Mouse (Mus musculus) layer of hippocampus, postnatal 14 days (tissue): ENCODE measurements around the gene Hfe2. TPM values are rescaled to one million over a fixed set of nuclear protein-coding genes. Genes with fewer than 3 reads are reported as not detected.

Experiments
- DNase-seq, 2 experiments: peaks; one replicate each; pipeline ENCODE4 v3.0.0; 2021 to 2022; ENCODE audit warnings: low spot score in 2 of 2, mixed read lengths in 1 of 2
- total RNA-seq, 2 experiments: library from RNA; stranded (reverse); gene quantifications; 2 replicates each; pipeline ENCODE4 v1.2.3; 2021

Gene Hfe2
- total RNA-seq, 2 experiments from 2014 or later, result 0.16 TPM; not detected in 1

DNA sequence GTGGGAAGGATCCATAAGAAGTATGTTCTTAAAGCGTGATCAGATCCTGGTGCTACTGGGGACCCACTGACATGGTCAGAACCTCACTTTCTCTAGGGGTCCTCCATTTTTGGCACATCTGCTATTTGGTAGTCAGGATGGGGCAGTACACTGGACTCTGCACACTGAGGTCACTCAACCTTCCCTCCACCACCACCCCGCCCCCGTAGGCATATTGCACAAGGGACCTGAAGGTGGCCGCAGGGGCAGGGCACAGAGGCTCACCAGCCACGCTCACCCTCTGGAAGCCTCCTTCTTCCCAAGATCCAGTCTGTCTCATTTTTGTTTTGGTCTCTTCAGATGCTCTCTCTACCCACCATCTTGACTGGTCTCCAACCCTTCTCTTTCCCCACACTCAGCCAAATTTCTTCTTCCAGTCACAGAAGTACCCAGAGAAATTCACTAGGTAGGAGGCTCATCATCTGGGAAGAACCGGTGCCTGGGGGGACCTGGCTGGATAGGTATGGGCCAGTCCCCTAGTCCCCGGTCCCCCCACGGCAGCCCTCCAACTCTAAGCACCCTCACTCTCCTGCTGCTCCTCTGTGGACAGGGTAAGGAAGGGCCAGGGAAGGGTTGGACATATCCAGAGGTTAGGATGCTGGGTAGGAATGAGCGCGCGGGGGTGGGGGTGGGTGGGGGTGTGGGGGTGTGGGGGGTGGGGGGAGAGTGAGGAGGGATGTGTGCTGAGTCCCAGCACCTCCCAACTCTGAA, 1.2 kb downstream of the Hfe2 start:
- DNase-seq, result no peak

DNA sequence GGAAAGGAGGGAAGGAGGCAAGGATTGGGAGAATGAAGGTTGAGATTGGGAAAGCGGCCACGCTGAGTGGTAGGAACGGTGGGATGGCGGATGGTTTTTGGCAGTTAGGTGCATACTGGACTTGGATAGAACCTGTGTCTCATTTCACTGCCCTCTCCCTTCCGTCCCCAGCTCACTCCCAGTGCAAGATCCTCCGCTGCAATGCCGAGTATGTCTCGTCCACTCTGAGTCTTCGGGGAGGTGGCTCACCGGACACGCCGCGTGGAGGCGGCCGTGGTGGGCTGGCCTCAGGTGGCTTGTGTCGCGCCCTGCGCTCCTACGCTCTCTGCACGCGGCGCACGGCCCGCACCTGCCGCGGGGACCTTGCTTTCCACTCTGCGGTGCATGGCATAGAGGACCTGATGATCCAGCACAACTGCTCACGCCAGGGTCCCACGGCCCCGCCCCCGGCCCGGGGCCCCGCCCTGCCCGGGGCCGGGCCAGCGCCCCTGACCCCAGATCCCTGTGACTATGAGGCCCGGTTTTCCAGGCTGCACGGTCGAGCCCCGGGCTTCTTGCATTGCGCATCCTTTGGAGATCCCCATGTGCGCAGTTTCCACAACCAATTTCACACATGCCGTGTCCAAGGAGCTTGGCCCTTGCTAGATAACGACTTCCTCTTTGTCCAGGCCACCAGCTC, 2.0 kb downstream of the Hfe2 start:
- DNase-seq, result no peak

DNA sequence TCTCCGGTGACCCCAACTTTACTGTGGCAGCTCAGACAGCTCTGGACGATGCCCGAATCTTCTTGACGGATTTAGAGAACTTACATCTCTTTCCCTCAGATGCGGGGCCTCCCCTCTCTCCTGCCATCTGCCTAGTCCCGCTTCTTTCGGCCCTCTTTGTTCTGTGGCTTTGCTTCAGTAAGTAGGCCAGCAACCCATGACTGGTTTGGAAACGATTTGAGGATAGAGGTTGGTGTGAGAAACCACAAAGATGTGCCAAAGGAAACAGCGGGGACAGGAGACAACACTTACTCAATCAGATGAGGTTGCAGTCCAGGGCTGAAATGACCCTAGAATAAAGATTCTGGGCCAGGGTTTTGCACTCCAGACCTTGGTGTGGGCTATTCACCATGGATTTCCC, 3.5 kb downstream of the Hfe2 start:
- no peak for DNase-seq

DNA sequence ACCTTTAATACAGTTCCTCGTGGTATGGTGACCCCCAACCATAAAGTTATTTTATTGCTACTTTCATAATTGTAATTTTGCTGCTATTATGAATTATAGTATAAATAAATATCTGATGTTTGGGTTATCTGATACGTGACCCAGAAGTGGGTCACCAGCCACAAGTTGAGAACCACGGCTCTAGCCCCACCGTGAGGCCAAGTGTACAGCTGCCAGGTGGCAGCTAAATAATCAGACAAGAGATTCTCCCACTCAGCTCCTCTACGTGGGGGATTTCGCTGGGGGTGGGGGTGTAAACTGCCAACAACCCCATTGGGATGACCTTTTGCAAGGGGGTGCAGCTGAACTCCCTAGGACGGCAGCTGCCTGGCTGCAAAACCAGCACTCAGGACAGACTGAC, 7.1 kb downstream of the Hfe2 start:
- DNase-seq, result no peak

DNA sequence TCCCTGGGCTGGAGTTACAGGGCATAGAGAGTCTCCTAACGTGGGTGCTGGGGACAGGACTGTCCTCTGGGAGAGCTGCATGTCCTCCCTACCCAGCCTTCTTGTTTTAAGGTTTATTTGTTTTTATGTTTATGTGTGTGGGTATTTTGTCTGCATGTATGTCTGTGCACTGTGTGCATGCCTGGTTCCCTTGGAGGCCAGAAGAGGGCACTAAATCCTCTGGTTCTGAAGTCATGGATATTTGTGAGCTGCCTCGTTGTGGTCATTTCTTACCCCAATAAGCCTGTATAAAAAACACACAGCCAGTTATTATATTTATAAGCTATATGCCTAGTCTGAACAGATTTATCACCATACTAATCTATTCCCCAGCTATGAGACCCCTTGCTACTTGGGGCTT, 9.3 kb downstream of the Hfe2 start:
- no peak for DNase-seq

DNA sequence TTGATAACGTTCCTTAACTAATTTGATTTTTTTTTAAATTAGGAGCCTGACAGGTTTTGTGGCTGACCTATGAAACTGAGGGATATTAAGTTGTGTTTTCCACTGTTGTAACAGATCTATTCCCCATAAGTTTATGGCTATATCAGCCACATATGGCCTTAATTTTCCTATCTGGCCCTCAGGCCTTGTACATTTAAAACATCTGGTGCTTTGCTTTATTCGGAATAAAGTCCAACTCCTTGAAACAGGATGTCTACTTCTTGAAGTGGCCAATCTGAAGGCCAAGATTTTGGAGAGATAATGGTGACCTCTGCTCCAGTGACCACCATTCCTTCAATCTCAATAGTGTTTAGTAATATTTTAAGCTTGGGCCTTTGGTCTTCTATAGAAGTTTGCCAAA, 14.3 kb downstream of the Hfe2 start:
- DNase-seq, result no peak

DNA sequence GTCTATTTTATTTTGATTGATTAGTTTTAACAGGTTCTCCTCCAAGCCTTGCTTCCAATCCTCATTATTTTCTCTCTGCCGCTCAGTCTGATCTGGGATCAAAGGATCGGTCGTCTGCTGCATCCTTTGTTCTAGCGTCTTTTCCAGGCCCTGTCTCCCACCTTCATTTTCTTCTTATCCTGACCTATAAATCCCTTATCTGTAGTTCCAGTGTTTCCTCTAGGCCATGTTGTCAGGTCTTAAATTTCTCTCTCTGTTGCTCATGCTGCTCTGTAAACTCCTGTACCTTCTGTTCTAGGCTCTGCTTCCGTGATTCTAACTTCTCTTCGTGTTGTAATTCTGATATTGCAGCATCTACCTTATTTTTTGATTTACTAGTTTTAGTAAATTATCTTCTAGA, 15.8 kb downstream of the Hfe2 start:
- no peak for DNase-seq

DNA sequence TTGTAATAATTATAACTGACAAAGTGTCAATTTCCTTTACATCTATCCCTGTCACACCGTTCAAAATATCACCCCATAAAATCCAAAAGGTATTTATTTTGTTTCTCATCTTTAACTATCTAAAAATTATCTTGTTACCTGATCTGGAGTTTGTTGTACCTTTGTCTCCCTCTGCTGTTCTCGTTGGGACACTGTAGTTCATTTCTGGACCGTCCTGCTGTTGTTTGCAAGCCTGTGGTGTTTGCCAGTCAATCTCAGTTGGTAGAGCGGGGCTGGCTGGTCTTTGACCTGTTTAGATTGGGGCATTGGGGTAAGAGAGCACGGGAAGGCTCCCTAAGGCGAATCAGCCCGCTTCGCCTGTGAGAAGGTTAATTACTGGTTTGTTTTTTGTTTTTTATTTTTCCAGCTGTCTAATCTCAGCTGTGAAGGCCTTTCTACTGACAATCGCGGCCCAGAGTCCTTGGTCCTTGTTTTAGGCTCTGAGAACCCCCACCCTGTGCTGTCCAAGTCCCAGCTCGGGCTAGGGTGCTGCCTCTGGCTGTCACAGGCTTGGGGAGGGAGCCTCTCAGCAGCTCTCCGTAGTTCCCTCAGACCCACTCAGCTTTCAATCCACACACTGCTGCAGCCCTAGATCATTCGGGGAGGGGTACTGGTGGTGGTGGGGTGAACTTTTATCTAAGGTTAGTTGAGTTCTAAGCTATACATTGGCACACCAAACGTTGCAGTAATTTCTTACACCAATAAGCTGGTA, 16.5 kb downstream of the Hfe2 start:
- DNase-seq, result peak in 1 of 2 experiments; percentile 36

DNA sequence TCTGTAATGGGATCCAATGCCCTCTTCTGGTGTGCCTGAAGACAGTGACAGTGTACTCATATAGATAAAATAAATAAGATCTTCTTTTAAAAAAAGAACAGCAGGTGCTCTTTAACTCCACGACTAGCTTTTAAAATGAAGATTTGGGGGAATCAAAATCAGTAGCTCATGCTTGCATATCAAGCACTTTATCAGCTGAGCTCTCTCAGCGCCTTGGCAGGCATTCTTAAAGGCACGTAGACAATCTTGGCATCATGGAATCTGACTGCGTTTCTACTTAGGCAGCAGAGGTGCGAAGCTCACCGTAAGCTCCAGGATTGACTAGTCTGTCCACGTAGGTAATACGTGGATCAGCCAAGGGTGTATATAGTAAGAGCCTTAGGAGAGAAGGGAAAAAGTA, 17.6 kb downstream of the Hfe2 start:
- DNase-seq, result peak in 1 of 2 experiments; percentile 22

DNA sequence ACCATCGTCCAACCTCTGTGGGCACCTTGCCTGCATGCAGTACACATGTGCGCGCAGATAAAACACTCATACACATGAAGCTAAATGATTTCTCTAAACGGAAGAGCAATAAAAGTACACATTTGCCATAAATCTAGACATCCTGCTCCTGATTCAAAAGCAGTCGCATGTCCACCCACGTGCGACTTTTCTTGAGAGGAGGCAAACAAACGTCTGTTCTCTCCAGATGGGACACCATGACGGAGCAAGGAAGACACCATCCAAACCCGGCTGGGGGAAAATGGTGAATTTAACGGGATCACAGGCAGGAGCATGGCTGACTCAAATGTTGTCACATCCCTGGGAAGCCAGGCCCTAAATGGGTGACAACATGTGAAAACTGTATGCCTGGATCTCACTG, 18.4 kb downstream of the Hfe2 start:
- peak in 1 of 2 experiments; percentile 67 for DNase-seq

DNA sequence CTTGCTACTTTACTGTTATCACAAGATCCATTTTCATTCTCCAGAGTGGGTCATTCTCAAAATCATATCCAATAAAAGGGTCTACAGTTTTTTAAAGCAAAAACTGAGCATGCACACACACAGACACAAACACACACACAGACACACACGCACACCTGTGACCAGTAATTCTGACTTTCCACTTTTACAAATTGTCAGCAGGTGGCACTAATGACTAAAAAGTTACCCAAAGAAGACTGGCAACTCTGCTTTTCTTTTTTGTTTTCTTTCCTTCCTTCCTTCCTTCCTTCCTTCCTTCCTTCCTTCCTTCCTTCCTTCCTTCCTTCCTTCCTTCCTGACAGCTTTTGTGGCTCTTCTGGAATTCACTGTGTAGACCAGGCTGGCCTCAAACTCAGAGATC, 20.6 kb downstream of the Hfe2 start:
- no peak for DNase-seq

DNA sequence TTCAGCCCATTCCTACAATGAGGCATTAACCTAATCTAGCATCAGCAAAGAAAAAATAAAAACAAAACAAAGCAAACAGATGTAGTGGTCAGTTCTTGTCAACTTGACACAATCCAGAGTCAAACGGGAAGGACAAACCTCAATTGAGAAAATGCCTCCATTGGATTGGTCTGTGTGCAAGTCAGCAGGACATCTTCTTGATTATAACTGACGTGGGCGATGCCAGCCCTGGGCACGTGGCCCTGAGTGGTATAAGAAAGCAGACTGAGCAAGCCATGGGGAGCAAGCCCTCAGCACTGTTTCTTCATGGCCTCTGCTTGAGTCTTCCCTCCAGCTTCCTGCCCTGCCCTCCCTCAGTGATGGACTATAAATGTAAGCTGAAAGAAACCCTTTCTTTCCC, 21.9 kb downstream of the Hfe2 start:
- no peak for DNase-seq

DNA sequence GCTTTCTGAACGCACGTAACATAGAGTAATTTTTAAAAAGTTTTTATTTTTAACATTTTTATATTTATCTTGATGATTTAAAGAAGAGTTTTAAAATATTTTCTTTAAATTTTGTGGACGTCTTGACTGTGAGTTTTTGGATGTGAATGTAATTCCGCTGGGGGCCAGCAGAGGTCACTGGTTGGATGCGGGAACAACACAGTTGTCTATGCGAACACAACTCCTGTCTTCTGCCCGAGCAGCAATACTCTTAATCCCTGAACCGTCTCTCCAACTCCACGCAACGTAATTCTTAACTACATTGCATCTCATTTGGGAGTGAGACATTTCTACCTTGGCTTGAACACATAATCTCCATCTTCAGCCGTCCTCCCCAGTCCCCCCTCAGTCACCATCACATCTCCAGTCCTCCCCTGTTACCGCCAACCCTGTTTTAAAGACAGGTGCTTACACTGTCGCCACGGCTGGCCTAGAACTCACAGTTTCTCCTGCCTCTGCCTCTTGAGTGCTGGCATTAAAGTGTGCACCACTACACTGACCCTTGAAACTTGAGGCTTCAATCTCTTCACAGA, 22.5 kb downstream of the Hfe2 start:
- DNase-seq, result peak; percentile 77 to 84

DNA sequence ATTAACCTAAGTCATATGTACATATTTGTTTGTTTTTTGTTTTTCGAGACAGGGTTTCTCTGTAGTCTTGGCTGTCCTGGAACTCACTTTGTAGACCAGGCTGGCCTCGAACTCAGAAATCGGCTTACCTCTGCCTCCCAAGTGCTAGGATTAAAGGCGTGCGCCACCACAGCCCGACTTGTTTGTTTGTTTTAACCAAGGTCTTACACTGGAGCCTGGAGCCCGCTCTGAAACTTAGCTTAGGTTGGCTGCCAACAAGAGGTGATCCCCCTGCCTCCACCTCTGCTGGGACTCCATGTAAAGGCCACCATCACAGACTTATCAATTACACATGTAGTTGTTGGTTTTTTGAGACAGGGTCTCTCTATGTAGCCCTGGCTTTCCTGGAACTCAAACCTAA, 23.9 kb downstream of the Hfe2 start:
- no peak for DNase-seq

DNA sequence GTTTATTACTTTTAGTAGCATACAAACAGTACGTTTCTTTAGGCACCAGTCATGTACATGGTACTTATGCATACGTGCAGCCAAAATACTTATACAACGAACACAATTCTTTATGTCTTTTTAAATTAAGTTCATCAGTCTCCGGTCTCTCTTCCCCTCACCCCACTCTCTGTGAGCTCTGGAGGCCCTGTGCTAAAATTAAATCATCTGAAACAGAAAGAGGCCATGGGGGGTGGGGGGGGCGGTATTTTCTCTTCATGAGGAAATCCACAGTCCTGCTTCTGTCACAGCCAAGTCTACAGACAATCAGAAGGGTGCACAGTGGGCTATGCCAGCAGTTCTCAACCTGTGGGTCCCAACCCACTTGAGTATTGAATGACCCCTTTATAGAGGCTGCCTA, 24.4 kb downstream of the Hfe2 start:
- DNase-seq, result no peak

DNA sequence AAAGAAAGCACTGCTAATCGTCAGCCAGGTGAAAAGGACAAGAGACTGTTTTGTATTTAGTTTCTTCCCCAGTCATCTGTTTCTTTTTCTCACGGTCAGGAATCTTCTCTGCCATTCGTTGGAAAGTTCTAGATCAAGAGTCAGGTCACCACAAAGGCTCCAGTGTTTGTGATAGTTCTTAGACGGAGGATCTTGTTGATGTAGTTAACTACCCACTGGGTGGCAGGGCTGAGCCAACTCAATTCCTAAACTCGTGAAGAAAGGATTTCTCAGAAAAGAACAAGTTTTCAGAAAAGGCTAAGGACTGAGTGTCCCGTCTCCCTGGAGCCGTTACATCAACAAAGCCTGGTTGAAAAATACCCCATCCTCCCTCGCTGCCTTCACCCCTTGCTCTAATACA, 26.2 kb downstream of the Hfe2 start:
- peak in 1 of 2 experiments; percentile 65 for DNase-seq

DNA sequence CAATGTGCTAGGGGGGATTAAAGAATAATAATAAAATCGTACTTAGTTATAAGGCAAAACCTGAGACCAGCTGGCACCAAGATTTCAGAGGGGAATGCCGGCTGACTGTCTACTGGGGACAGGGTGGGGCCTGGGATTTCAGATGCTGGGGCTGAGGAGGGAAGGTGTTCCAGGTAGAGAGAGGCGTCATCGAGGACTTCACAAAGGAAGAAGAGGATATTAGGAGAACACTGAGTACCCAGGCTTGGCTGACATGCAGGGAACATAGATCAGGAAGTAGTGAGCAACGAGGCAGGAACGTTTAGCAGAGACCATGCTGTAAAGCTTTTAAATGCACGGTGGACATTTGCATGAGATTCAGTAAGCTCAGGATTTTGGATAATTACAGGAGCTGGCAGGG, 26.9 kb downstream of the Hfe2 start:
- DNase-seq, result no peak

DNA sequence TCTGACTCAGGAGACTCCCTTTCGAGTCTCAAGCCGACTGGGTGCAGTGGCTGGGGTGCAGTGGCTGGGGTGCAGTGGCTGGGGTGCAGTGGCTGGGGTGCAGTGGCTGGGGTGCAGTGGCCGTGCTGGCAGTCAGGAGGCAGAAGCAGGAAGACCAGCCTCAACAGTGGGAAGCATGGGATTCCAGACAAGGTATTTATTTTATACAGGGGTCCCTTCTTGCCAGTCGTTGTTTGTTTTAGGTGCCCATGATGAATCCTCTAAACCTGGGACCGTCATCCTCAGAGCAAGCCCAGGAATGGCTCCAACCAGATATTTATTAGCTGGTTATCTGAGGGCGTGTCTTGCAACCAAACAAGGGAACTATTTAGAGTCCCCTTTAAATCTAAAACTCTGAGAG, 28.6 kb downstream of the Hfe2 start:
- no peak for DNase-seq

DNA sequence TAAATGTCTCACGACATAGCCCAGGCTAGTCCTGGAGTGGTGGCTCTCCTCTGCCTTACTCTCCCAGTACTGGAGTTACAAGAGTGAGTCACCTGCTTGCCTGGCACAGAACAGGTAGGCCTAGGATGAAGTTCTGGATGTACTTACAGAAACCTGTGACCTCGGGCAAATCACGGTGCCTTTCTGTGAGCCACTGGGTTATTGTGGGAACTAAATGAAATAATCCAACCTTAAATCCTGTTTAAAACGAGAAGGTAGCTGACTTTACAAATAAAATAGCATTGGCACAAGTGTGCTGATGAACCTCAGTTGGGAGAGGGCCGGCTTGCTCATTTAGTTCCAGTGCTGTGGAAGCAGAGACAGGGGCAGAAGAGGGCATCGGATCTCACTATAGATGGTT, 29.3 kb downstream of the Hfe2 start:
- no peak for DNase-seq

DNA sequence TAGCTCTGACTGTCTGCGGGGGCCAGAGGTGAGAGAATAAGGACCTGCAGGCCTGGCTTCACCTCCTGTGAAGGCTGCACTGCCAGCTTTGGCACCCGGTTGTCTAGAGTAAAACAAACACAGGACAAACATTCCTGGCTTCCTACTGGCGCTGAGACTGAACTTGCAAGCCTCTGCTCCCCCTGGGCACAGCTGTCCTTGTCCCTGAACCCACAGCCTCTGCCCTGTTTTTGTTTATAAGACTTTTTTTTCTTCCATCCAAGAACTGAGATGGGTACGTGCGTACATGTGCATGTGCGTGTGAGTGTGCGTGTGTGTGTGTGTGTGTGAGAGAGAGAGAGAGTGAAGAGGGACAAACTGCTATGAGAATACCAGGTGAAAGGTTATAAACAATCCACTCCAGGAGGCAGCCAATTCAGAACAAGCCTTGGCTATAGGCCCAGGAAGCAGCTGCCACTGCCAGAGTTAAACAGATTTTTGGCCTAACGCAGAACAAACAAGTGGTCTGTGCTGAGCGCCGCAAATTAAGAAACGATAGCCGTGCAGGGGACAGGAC, 30.1 kb downstream of the Hfe2 start:
- DNase-seq, result peak; percentile 65 to 82

DNA sequence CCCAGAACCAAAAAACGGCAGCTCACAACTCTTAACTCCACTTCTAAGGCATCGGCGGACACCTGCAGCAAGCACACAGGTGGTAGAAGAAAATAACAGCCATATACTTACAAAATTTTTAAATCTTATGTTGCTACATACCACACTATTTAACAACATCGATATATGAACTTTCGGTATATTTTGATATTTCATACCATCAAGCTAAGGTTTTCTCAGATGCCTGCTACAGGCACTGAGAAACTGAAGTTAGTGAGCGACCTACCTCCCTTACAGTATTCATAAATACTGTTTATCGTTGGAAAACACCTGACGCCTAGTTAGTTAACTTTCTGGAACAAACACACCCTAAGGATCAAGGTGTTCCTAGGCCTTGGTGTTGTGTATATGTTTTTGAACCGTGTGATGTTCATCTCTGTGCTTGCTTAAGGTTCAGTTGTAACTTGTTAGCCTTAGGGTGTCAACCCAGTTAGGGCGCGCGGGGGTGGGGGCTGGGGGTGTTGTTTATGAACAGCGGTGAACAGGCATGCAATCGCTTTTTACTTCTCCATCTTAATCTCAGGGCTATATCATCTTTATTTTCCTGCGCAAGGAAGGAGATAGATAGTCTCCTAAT, 31.1 kb downstream of the Hfe2 start:
- no peak for DNase-seq
